Mouse (Mus musculus): ENCODE data around the gene Tas2r134. TPM values are rescaled to one million over a fixed set of nuclear protein-coding genes. Genes with fewer than 3 reads are reported as not detected.

Gene Tas2r134
- polyA plus RNA-seq, 1 experiment from 2014 or later, result not detected

DNA sequence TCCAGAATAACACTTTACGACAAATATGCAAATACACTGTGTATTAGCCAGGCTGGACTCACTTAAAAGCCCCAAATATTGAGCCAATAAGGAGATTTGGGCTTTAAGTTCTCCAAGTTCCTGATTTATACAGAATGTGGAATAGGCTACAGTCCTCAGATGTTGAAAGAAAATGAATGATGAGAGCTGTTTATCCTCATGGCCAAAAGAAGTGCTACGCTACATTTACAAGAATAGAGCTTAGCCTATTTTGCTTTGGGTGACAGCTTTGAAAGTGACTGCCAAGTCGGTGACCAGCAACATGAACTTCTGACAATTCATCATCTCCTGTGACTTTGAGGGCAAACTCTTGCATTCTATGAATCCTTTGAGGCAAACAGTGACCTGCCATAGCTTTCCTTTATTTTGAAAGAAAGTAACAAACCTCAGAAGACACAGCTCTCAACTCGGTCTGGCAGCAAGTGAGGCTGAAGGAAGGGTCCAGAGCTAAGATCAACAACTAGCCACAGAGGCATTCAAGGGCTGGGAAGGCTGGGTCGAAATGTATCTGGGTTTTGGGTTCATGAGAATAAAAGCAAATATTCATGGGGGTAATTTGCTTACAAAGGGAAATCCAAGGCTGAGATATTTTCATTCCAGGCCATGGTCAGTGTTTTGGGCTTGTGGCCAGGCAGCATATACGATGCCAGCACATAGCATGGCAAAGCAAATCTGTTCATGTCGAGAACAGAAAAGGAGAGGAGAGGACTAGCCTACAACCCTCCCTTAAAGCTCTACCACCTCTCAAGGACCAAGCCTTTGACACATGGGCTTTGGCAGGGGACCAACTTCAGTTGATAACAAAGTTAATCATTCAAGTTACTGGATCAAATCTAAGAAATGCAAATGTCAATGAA, 16.2 kb downstream of the Tas2r134 start:
- no peaks in the 10 kb centered on the region for H3K36me3 ChIP-seq (ENCODE audit: control insufficient read depth, insufficient read depth, low read length)
- H3K4me3 ChIP-seq (ENCODE audit: low read length), result no peak overlapping the region
- no peaks in the 10 kb centered on the region for H3K9me3 ChIP-seq (ENCODE audit: control insufficient read depth, low read length)
- no peaks in the 10 kb centered on the region for H3K27me3 ChIP-seq (replicated peaks; ENCODE audit: control insufficient read depth, insufficient read depth, low read length)
- no peak overlapping the region for H3K4me2 ChIP-seq (ENCODE audit: low read length)
- peak; percentile 30; the same call in 1 of the 2 replicates for ATAC-seq
- WGBS, result 62% methylated on average over 7 of the region's 7 CpGs
- no peaks in the 10 kb centered on the region for H3K4me1 ChIP-seq (ENCODE audit: control insufficient read depth, insufficient read depth, low read depth, low read length)
- no peak overlapping the region for H3K9ac ChIP-seq (ENCODE audit: low read depth, low read length)
- no peak overlapping the region for H3K27ac ChIP-seq (ENCODE audit: low read depth, low read length)

DNA sequence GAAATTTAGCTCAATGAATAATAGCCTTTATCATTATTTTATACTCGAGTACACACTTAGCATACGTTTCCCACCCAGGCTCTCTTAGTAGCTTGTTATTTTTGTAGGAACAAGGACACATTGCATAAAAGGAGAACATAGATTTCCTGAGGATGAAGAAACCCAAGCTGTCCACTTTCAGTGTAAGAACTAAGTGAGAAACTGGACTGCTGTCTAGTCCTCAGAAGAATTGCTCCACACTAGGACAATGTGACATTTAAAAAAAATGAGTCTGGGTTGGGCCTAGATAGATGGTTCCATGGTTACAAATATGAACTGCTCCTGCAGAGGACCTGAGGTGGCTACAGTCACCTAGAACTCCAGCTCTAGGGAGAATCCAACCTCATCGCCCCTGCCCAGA, 20.7 kb downstream of the Tas2r134 start:
- no peaks in the 10 kb centered on the region for H3K36me3 ChIP-seq (ENCODE audit: control insufficient read depth, insufficient read depth, low read length)
- no peak for ATAC-seq
- no peaks in the 10 kb centered on the region for H3K9me3 ChIP-seq (ENCODE audit: control insufficient read depth, low read length)
- 94% methylated on average over 3 of the region's 3 CpGs for WGBS
- no peak overlapping the region for H3K4me2 ChIP-seq (ENCODE audit: low read length)
- H3K4me1 ChIP-seq (ENCODE audit: control insufficient read depth, insufficient read depth, low read depth, low read length), result no peaks in the 10 kb centered on the region
- H3K4me3 ChIP-seq (ENCODE audit: low read length), result no peak overlapping the region
- no peak overlapping the region for H3K9ac ChIP-seq (ENCODE audit: low read depth, low read length)
- no peaks in the 10 kb centered on the region for H3K27me3 ChIP-seq (replicated peaks; ENCODE audit: control insufficient read depth, insufficient read depth, low read length)
- H3K27ac ChIP-seq (ENCODE audit: low read depth, low read length), result no peak overlapping the region

GRCm38 (mm10) chr2:51649887-51650286, 22.6 kb downstream of the Tas2r134 start:
- WGBS, result 75% methylated on average over 1 of the region's 1 CpGs
- no peak overlapping the region for H3K4me3 ChIP-seq (ENCODE audit: low read length)
- ATAC-seq, result no peak
- H3K9me3 ChIP-seq (ENCODE audit: control insufficient read depth, low read length), result no peaks in the 10 kb centered on the region
- H3K36me3 ChIP-seq (ENCODE audit: control insufficient read depth, insufficient read depth, low read length), result no peaks in the 10 kb centered on the region
- no peak overlapping the region for H3K9ac ChIP-seq (ENCODE audit: low read depth, low read length)
- no peak overlapping the region for H3K27ac ChIP-seq (ENCODE audit: low read depth, low read length)
- H3K4me1 ChIP-seq (ENCODE audit: control insufficient read depth, insufficient read depth, low read depth, low read length), result no peaks in the 10 kb centered on the region
- H3K4me2 ChIP-seq (ENCODE audit: low read length), result no peak overlapping the region
- no peaks in the 10 kb centered on the region for H3K27me3 ChIP-seq (replicated peaks; ENCODE audit: control insufficient read depth, insufficient read depth, low read length)

- H3K9ac ChIP-seq (ENCODE audit: low read depth, low read length), result no peak overlapping the region
- no peaks in the 10 kb centered on the region for H3K36me3 ChIP-seq (ENCODE audit: control insufficient read depth, insufficient read depth, low read length)
- no peak overlapping the region for H3K4me3 ChIP-seq (ENCODE audit: low read length)
- no peak overlapping the region for H3K27ac ChIP-seq (ENCODE audit: low read depth, low read length)
- no peaks in the 10 kb centered on the region for H3K9me3 ChIP-seq (ENCODE audit: control insufficient read depth, low read length)
- no peaks in the 10 kb centered on the region for H3K4me1 ChIP-seq (ENCODE audit: control insufficient read depth, insufficient read depth, low read depth, low read length)
- 94% methylated on average over 10 of the region's 10 CpGs for WGBS
- H3K27me3 ChIP-seq (replicated peaks; ENCODE audit: control insufficient read depth, insufficient read depth, low read length), result no peaks in the 10 kb centered on the region
- ATAC-seq, result no peak
- H3K4me2 ChIP-seq (ENCODE audit: low read length), result no peak overlapping the region
Measured at GRCm38 (mm10) chr2:51652086-51652485, 24.8 kb downstream of the Tas2r134 start.

- H3K36me3 ChIP-seq (ENCODE audit: control insufficient read depth, insufficient read depth, low read length), result no peaks in the 10 kb centered on the region
- no peak overlapping the region for H3K27ac ChIP-seq (ENCODE audit: low read depth, low read length)
- H3K4me3 ChIP-seq (ENCODE audit: low read length), result no peak overlapping the region
- no peak overlapping the region for H3K9ac ChIP-seq (ENCODE audit: low read depth, low read length)
- ATAC-seq, result no peak
- no peaks in the 10 kb centered on the region for H3K4me1 ChIP-seq (ENCODE audit: control insufficient read depth, insufficient read depth, low read depth, low read length)
- no peaks in the 10 kb centered on the region for H3K27me3 ChIP-seq (replicated peaks; ENCODE audit: control insufficient read depth, insufficient read depth, low read length)
- H3K9me3 ChIP-seq (ENCODE audit: control insufficient read depth, low read length), result no peaks in the 10 kb centered on the region
- H3K4me2 ChIP-seq (ENCODE audit: low read length), result no peak overlapping the region
- 33% methylated on average over 3 of the region's 3 CpGs for WGBS
Measured at GRCm38 (mm10) chr2:51657684-51658083, 30.4 kb downstream of the Tas2r134 start.

GRCm38 (mm10) chr2:51658288-51658687, 31.0 kb downstream of the Tas2r134 start:
- H3K27ac ChIP-seq (ENCODE audit: low read depth, low read length), result no peak overlapping the region
- H3K9me3 ChIP-seq (ENCODE audit: control insufficient read depth, low read length), result no peaks in the 10 kb centered on the region
- H3K4me1 ChIP-seq (ENCODE audit: control insufficient read depth, insufficient read depth, low read depth, low read length), result no peaks in the 10 kb centered on the region
- ATAC-seq, result no peak
- 68% methylated on average over 5 of the region's 5 CpGs for WGBS
- no peak overlapping the region for H3K4me3 ChIP-seq (ENCODE audit: low read length)
- no peaks in the 10 kb centered on the region for H3K27me3 ChIP-seq (replicated peaks; ENCODE audit: control insufficient read depth, insufficient read depth, low read length)
- no peak overlapping the region for H3K4me2 ChIP-seq (ENCODE audit: low read length)
- H3K9ac ChIP-seq (ENCODE audit: low read depth, low read length), result no peak overlapping the region
- H3K36me3 ChIP-seq (ENCODE audit: control insufficient read depth, insufficient read depth, low read length), result no peaks in the 10 kb centered on the region

DNA sequence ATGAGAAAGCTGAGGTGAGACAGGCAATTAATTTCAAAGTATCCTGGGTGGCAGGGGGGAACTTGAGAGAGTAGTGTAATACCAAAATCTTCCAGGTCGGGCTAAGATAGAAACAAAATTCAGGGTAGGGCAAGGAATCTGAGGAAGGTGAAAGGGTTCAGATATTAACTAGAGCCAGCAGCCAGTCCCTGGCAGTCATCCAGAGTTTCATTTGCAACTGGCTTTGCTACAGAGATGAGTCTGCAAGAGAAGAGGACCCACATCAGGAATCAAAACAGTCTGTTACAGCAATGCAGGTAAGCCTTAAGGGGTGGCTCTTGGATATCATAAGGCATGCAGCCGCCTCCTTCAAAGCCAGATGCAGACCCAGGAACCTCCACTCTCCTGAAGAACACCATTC, 47.0 kb downstream of the Tas2r134 start:
- Histone ChIP-seq H3K9me3 (ENCODE audit: control insufficient read depth, low read length) (no peaks in the 10 kb centered on the region), H3K27me3 (replicated peaks; ENCODE audit: control insufficient read depth, insufficient read depth, low read length) (no peaks in the 10 kb centered on the region), H3K4me1 (ENCODE audit: control insufficient read depth, insufficient read depth, low read depth, low read length) (no peaks in the 10 kb centered on the region), H3K36me3 (ENCODE audit: control insufficient read depth, insufficient read depth, low read length) (no peaks in the 10 kb centered on the region), H3K4me2 (ENCODE audit: low read length) (no peak overlapping the region), H3K4me3 (ENCODE audit: low read length) (no peak overlapping the region), H3K27ac (ENCODE audit: low read depth, low read length) (no peak overlapping the region), H3K9ac (ENCODE audit: low read depth, low read length) (no peak overlapping the region)
- no peak for ATAC-seq
- 84% methylated on average over 2 of the region's 2 CpGs for WGBS
